Mouse (Mus musculus) neutrophil, adult 59 days (primary cell): ENCODE results near the gene Olfr1152. TPM values are rescaled to one million over a fixed set of nuclear protein-coding genes. Genes with fewer than 3 reads are reported as not detected.

Experiments
- total RNA-seq, 2 experiments: library from RNA; stranded (reverse); gene quantifications; 1 replicate in 1 of 2; 2 replicates in 1 of 2; pipeline ENCODE4 v1.2.4; 2023

Olfr1152 gene
- not detected for total RNA-seq

DNA sequence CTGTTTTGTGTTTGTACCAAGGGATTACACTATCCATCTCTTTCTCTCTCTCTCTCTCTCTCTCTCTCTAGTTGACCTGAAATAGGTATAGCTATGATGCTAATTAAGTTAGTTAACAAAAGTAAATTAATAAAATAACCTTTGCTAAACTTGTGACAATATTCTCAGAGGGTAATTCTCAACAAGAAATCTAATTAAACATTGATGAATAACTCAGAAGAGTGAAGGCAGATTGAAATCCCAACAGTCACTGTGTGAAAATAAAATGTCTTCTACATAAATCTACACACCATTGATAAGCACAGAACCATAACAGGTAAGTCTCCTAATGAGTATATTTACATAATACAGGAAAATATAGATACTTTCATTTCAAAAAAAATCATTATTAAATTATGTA, at the start of gene Olfr1152:
Gene Olfr1152, plus strand, starts transcription at position 301 of the 400 bp plus-strand sequence.

GRCm38 (mm10) chr2:87830233-87830632, 36.1 kb upstream of the Olfr1152 start, which contains the start of gene Olfr1148:
Olfr1148 (plus strand) TSS chr2:87830533.

GRCm38 (mm10) chr2:87843693-87844092, 22.6 kb upstream of the Olfr1152 start, which contains the start of gene Olfr1150-ps1:
Olfr1150-ps1 (plus strand) TSS chr2:87843993.

GRCm38 (mm10) chr2:87855562-87855961, 10.7 kb upstream of the Olfr1152 start, which contains the start of gene Olfr1151:
Olfr1151 (plus strand) TSS chr2:87855862.

DNA sequence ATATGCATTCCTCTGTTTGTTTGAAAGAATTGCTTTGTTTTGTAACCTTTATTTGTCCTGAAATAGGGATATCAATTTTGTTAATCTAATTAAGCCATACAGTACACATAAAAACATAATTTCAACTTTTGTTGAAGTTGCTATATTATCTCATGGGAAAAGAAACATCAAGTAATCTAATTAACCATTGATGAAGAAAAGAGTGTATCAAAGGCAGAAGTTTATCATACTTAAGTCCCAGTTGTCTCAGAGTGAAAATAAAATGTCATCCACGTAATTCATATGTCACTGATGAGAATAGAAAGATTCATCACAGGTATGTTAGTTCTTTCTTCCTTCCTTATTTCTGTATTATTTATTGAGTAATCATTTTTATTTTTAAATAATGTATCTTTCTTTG, 28.4 kb downstream of the Olfr1152 start, which contains the start of gene Olfr1153:
Gene Olfr1153, plus strand, starts transcription at position 301 of the 400 bp plus-strand sequence.

DNA sequence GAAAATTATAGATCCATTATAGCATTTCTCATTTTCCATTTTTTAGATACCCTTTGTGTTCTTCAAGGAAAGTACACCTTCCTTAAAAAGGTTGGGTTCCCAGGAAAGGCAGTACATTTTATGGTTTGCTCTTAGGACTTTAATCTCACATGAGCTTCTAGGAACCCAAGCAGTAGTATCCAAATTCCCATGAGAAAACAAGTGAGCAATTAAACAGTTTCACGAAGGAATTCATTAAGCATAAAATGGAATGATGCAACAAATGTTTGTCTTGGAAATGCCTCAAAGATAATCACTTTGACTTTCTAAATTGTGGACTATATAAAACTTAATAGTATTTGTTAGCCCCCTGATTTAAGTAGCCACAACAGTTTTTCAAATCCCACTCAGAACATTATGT, 38.8 kb downstream of the Olfr1152 start, which contains the start of gene Olfr1154:
Gene Olfr1154, minus strand, starts transcription at position 101 of the 400 bp plus-strand sequence.

Other genes with a start within 250 kb of the Olfr1152 start
- not detected for gene Olfr1131, start 239.4 kb upstream of the Olfr1152 start, total RNA-seq
- not detected for gene Olfr1132, start 229.0 kb upstream of the Olfr1152 start, total RNA-seq
- gene Olfr1133, start 219.1 kb upstream of the Olfr1152 start, total RNA-seq = not detected
- not detected for gene Olfr1134, start 208.0 kb upstream of the Olfr1152 start, total RNA-seq
- gene Olfr1135, start 192.8 kb upstream of the Olfr1152 start, total RNA-seq = not detected
- not detected for gene Olfr1136, start 172.5 kb upstream of the Olfr1152 start, total RNA-seq
- gene Olfr1137, start 153.3 kb upstream of the Olfr1152 start, total RNA-seq = not detected
- gene Olfr1138, start 126.5 kb upstream of the Olfr1152 start, total RNA-seq = not detected
- gene Olfr1140, start 122.7 kb upstream of the Olfr1152 start, total RNA-seq = not detected
- gene Olfr1141, start 112.5 kb upstream of the Olfr1152 start, total RNA-seq = not detected
- gene Olfr152, start 87.0 kb upstream of the Olfr1152 start, total RNA-seq = not detected
- gene Olfr1143, start 65.9 kb upstream of the Olfr1152 start, total RNA-seq = not detected
- gene Olfr1145, start 56.7 kb upstream of the Olfr1152 start, total RNA-seq = not detected
- gene Olfr1148, start 36.0 kb upstream of the Olfr1152 start, total RNA-seq = not detected
- not detected for gene Olfr1150-ps1, start 22.5 kb upstream of the Olfr1152 start, total RNA-seq
- not detected for gene Olfr1151, start 10.6 kb upstream of the Olfr1152 start, total RNA-seq
- not detected for gene Olfr1153, start 28.5 kb downstream of the Olfr1152 start, total RNA-seq
- not detected for gene Olfr1154, start 38.7 kb downstream of the Olfr1152 start, total RNA-seq
- gene Olfr1155, start 78.6 kb downstream of the Olfr1152 start, total RNA-seq = not detected
- gene Olfr1156, start 86.6 kb downstream of the Olfr1152 start, total RNA-seq = not detected
- gene Olfr1157, start 101.8 kb downstream of the Olfr1152 start, total RNA-seq = not detected
- not detected for gene Olfr74, start 108.2 kb downstream of the Olfr1152 start, total RNA-seq
- not detected for gene Olfr1158, start 123.6 kb downstream of the Olfr1152 start, total RNA-seq
- not detected for gene Olfr1160, start 141.8 kb downstream of the Olfr1152 start, total RNA-seq
- not detected for gene Olfr1161, start 156.3 kb downstream of the Olfr1152 start, total RNA-seq
- not detected for gene Olfr73, start 171.2 kb downstream of the Olfr1152 start, total RNA-seq
- gene Olfr1162, start 184.6 kb downstream of the Olfr1152 start, total RNA-seq = not detected
- gene Olfr1163, start 205.3 kb downstream of the Olfr1152 start, total RNA-seq = not detected
- not detected for gene Olfr1164, start 227.5 kb downstream of the Olfr1152 start, total RNA-seq